Mouse (Mus musculus): Measurements from ENCODE around the gene Kat5.

- no peak for TF ChIP-seq CTCF (IDR thresholded peaks at IDR 0.05; ENCODE audit: extremely low read depth, insufficient read length, insufficient replicate concordance, low read depth, low read length)
- no peak for TF ChIP-seq POLR2A (IDR thresholded peaks at IDR 0.05; ENCODE audit: low read depth, low read length)
These were observed 11.8 kb upstream of the Kat5 start for GRCm38 (mm10) chr19:5621884-5622283.

Data from small intestine, adult 2 months (tissue).